Mouse (Mus musculus): ENCODE measurements around the gene Gm44965. TPM values are rescaled to one million over a fixed set of nuclear protein-coding genes. Genes with fewer than 3 reads are reported as not detected.
A peak's percentile ranks its signal among the peaks of the same experiment; 100 is the strongest.
"Not testable (repeated sequence)": the region's sequence is repeated elsewhere in the genome, so short reads cannot be mapped to it uniquely, and the experiment has no call there.

The Gm44965 gene
- polyA plus RNA-seq, 1 experiment from 2014 or later = not detected

- no peak overlapping the region for H3K9ac ChIP-seq
- no peak for ATAC-seq (ENCODE audit: low FRiP score)
- 83% methylated on average over 3 of the region's 3 CpGs for WGBS
Measured at GRCm38 (mm10) chr6:48610657-48611056, 16.9 kb downstream of the Gm44965 start.

GRCm38 (mm10) chr6:48613464-48613863 is 19.7 kb downstream of the Gm44965 start:
- Histone ChIP-seq H3K27ac (no peak overlapping the region), H3K27me3 (no peaks in the 10 kb centered on the region), H3K9me3 (replicated peaks) (no peaks in the 10 kb centered on the region), H3K4me3 (no peak overlapping the region), H3K4me2 (replicated peaks) (no peak overlapping the region), H3K36me3 (peaks cover 38% of the 10 kb centered on the region), H3K9ac (no peak overlapping the region), H3K4me1 (0 out of 2 replicates have a peak, but pooled peaks cover 3% of the 10 kb centered on the region)
- 90% methylated on average over 4 of the region's 4 CpGs for WGBS
- ATAC-seq (ENCODE audit: low FRiP score) = no peak

More at GRCm38 (mm10) chr6:48610657-48611056, 16.9 kb downstream of the Gm44965 start:
- Histone ChIP-seq H3K9me3 (replicated peaks) (no peaks in the 10 kb centered on the region), H3K36me3 (peaks cover 31% of the 10 kb centered on the region), H3K27me3 (no peaks in the 10 kb centered on the region), H3K4me3 (no peak overlapping the region), H3K27ac (no peak overlapping the region), H3K4me1 (0 out of 2 replicates have a peak, but pooled peaks cover 3% of the 10 kb centered on the region), H3K4me2 (replicated peaks) (no peak overlapping the region)

- no peak for ATAC-seq (ENCODE audit: low FRiP score)
- Histone ChIP-seq H3K9me3 (replicated peaks) (no peaks in the 10 kb centered on the region), H3K27ac (no peak overlapping the region), H3K27me3 (no peaks in the 10 kb centered on the region), H3K9ac (no peak overlapping the region), H3K36me3 (peaks cover 46% of the 10 kb centered on the region), H3K4me3 (no peak overlapping the region), H3K4me1 (no peaks in the 10 kb centered on the region), H3K4me2 (replicated peaks) (no peak overlapping the region)
- 94% methylated on average over 5 of the region's 5 CpGs for WGBS
Measured at GRCm38 (mm10) chr6:48614756-48615155, 21.0 kb downstream of the Gm44965 start.

- H3K4me1 ChIP-seq = no peaks in the 10 kb centered on the region
- no peaks in the 10 kb centered on the region for H3K27me3 ChIP-seq
- no peak overlapping the region for H3K9ac ChIP-seq
- H3K36me3 ChIP-seq = peaks cover 42% of the 10 kb centered on the region
- 94% methylated on average over 30 of the region's 30 CpGs for WGBS
- H3K9me3 ChIP-seq (replicated peaks) = no peaks in the 10 kb centered on the region
- no peak for ATAC-seq (ENCODE audit: low FRiP score)
- no peak overlapping the region for H3K4me3 ChIP-seq
- no peak overlapping the region for H3K4me2 ChIP-seq (replicated peaks)
- no peak overlapping the region for H3K27ac ChIP-seq
Measured at GRCm38 (mm10) chr6:48620031-48620430, 26.3 kb downstream of the Gm44965 start.

DNA sequence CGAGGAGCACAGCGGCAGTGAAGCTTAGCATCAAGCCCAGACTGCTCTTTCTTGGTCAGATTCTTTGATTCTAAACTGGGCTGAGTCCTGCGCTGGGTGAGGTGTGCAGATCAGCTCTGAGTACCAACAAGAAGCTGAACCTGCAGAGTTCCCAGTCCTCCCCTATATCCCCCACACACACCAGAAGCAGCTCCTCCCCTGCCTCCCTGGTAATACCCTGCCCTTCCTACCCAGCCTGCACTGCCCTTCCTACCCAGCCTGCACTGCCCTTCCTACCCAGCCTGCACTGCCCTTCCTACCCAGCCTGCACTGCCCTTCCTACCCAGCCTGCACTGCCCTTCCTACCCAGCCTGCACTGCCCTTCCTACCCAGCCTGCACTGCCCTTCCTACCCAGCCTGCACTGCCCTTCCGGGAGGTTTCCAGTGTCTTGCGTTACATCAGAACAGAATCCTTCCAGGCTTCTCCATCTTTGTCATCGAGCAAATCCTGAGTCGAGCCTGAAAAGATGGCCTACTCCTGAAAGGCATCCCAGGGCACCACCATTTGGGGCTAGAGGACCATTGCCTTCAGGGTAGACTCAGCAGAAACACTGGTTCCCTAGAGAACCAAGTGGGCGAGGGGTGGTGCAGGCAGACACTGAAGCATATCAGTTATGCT is 28.6 kb downstream of the Gm44965 start:
- ATAC-seq (ENCODE audit: low FRiP score); H3K4me2 ChIP-seq (replicated peaks); H3K27ac ChIP-seq; H3K4me3 ChIP-seq; H3K4me1 ChIP-seq; H3K9me3 ChIP-seq (replicated peaks); H3K9ac ChIP-seq: not testable (repeated sequence)
- WGBS = 80% methylated on average over 8 of the region's 8 CpGs
- H3K27me3 ChIP-seq = peaks cover 18% of the 10 kb centered on the region
- H3K36me3 ChIP-seq = peaks cover 31% of the 10 kb centered on the region

GRCm38 (mm10) chr6:48623460-48623859 is 29.7 kb downstream of the Gm44965 start:
- H3K9ac ChIP-seq = no peak overlapping the region
- H3K36me3 ChIP-seq = peaks cover 31% of the 10 kb centered on the region
- no peak overlapping the region for H3K4me3 ChIP-seq
- ATAC-seq (ENCODE audit: low FRiP score) = no peak
- 43% methylated on average over 1 of the region's 1 CpGs for WGBS
- H3K4me2 ChIP-seq (replicated peaks) = no peak overlapping the region
- no peak overlapping the region for H3K27ac ChIP-seq
- peaks cover 12% of the 10 kb centered on the region; the same call in 1 of the 2 replicates for H3K4me1 ChIP-seq
- H3K27me3 ChIP-seq = peaks cover 30% of the 10 kb centered on the region
- no peaks in the 10 kb centered on the region for H3K9me3 ChIP-seq (replicated peaks)

GRCm38 (mm10) chr6:48626464-48626863 is 32.7 kb downstream of the Gm44965 start, which contains the start of gene AI854703:
TSS of gene AI854703 (plus strand) at chr6:48626764.
- Histone ChIP-seq H3K4me1 (peaks cover 22% of the 10 kb centered on the region), H3K4me3 (peak within 1 kb of the TSS; percentile 39), H3K9me3 (replicated peaks) (no peaks in the 10 kb centered on the region), H3K27ac (no peak within 1 kb of the TSS), H3K27me3 (peaks cover 53% of the 10 kb centered on the region), H3K4me2 (replicated peaks) (peak within 1 kb of the TSS; percentile 74), H3K9ac (peak within 1 kb of the TSS; percentile 42), H3K36me3 (peaks cover 6% of the 10 kb centered on the region; the same call in 1 of the 2 replicates)
- ATAC-seq (ENCODE audit: low FRiP score) = no peak
- whole genome bisulfite sequencing = 32% methylated on average over 8 of the region's 8 CpGs

GRCm38 (mm10) chr6:48626984-48627383 is 33.2 kb downstream of the Gm44965 start:
- H3K27ac ChIP-seq = no peak overlapping the region

GRCm38 (mm10) chr6:48627511-48627924 is 33.8 kb downstream of the Gm44965 start:
- WGBS = 8% methylated on average over 7 of the region's 7 CpGs
- Histone ChIP-seq H3K4me3 (peak overlapping the region; percentile 39), H3K36me3 (no peaks in the 10 kb centered on the region), H3K27ac (no peak overlapping the region), H3K27me3 (peaks cover 54% of the 10 kb centered on the region), H3K4me1 (peaks cover 22% of the 10 kb centered on the region), H3K9me3 (replicated peaks) (no peaks in the 10 kb centered on the region), H3K4me2 (replicated peaks) (peak overlapping the region; percentile 74), H3K9ac (peak overlapping the region; percentile 42)
- ATAC-seq (ENCODE audit: low FRiP score) = no peak

More at GRCm38 (mm10) chr6:48626984-48627383, 33.2 kb downstream of the Gm44965 start:
- peaks cover 22% of the 10 kb centered on the region for H3K4me1 ChIP-seq
- peak overlapping the region; percentile 39 for H3K4me3 ChIP-seq
- H3K9ac ChIP-seq = peak overlapping the region; percentile 42
- H3K36me3 ChIP-seq = 0 out of 2 replicates have a peak, but pooled peaks cover 1% of the 10 kb centered on the region
- no peaks in the 10 kb centered on the region for H3K9me3 ChIP-seq (replicated peaks)
- H3K27me3 ChIP-seq = peaks cover 54% of the 10 kb centered on the region
- H3K4me2 ChIP-seq (replicated peaks) = peak overlapping the region; percentile 74
- no peak for ATAC-seq (ENCODE audit: low FRiP score)
- WGBS = under 1% methylated on average over 32 of the region's 32 CpGs

DNA sequence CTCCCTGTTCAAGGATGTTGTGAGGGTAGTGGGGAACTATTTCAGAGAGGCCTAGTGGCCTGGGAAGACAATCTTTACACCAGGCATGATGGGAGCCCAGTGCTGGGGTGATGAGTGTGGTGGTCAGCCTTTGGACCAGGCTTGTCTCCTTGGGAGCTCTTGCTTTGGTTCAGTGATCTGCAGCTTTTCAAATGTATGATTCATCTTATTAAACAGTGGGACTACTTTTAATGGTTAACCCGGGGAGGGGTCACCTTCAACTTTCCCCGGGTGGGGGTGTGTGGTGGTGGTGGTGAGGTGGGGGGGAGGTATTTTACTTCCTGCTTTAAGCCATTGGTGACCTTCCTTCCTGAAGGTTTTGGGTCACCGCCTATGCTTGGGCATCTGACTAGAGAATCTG is 34.6 kb downstream of the Gm44965 start:
- no peak for ATAC-seq (ENCODE audit: low FRiP score)
- WGBS = 66% methylated on average over 3 of the region's 3 CpGs
- Histone ChIP-seq H3K9me3 (replicated peaks) (no peaks in the 10 kb centered on the region), H3K4me3 (no peak overlapping the region), H3K4me1 (peaks cover 22% of the 10 kb centered on the region), H3K27ac (no peak overlapping the region), H3K36me3 (no peaks in the 10 kb centered on the region), H3K9ac (no peak overlapping the region), H3K27me3 (peaks cover 54% of the 10 kb centered on the region), H3K4me2 (replicated peaks) (no peak overlapping the region)

DNA sequence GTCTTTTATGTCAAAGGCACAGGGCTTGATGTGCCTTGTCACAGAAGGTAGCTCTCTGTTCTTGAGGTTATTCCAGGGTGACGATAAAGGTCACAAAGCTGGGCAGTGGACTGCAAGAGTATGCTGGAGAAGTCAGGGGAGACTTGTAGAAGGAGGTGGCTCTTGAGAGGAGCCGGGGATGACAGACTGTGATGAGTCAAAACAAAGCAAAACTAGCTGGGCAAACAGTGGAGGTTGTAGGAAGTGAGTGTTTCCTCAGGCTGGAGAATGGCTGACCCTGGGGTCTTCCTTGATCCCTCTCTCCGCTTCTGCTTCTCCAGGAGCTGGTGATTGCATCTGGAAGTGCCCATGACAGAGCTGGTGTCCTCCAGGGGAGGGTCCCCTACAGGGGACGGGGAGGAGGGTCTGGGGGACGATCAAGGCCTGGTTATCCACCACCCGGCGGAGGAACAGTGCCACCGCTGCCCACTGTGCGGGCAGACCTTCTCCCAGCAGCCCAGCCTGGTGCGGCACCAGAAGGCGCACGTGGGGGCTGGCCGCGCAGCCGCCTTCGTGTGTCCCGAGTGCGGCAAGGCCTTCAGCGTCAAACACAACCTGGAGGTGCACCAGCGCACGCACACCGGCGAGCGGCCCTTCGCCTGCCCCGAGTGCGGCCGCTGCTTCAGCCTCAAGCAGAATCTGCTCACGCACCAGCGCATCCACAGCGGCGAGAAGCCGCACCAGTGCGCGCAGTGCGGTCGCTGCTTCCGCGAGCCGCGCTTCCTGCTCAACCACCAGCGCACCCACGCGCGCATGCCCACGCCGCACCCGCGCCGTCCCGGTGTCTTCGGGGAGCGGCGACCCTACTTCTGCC is 35.3 kb downstream of the Gm44965 start:
- 0 out of 2 replicates have a peak overlapping the region, but pooled peaks have one; percentile 25 for H3K27ac ChIP-seq
- 8% methylated on average over 54 of the region's 54 CpGs for WGBS
- H3K4me2 ChIP-seq (replicated peaks) = peak overlapping the region; percentile 61
- peaks cover 54% of the 10 kb centered on the region for H3K27me3 ChIP-seq
- H3K9me3 ChIP-seq (replicated peaks) = no peaks in the 10 kb centered on the region
- no peaks in the 10 kb centered on the region for H3K36me3 ChIP-seq
- peak overlapping the region; percentile 37 for H3K4me3 ChIP-seq
- peak overlapping the region; percentile 65 for H3K9ac ChIP-seq
- ATAC-seq (ENCODE audit: low FRiP score) = peak; percentile 57
- peaks cover 22% of the 10 kb centered on the region for H3K4me1 ChIP-seq

DNA sequence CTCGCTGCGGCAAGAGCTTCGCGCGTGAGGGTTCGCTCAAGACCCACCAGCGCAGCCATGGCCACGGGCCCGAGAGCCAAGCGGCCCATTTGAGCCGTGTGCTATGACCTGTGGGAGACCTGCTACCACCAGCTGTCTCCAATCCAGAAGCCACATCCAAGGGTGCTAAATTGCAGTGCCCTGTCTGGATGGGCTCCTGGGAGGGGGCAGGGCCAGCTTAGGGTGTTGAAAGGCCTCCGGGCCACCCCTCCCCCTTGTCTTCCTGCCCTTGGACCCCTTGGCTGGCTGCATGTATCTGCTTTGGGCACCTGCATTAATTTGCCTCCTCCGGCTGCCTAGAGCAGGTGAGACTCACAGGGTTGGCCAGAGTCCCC is 35.9 kb downstream of the Gm44965 start:
- no peaks in the 10 kb centered on the region for H3K36me3 ChIP-seq
- no peak overlapping the region for H3K27ac ChIP-seq
- H3K9me3 ChIP-seq (replicated peaks) = no peaks in the 10 kb centered on the region
- ATAC-seq (ENCODE audit: low FRiP score) = peak; percentile 29
- peak overlapping the region; percentile 61 for H3K4me2 ChIP-seq (replicated peaks)
- H3K4me3 ChIP-seq = peak overlapping the region; percentile 37
- peaks cover 22% of the 10 kb centered on the region for H3K4me1 ChIP-seq
- peaks cover 54% of the 10 kb centered on the region for H3K27me3 ChIP-seq
- 29% methylated on average over 13 of the region's 13 CpGs for WGBS
- peak overlapping the region; percentile 65 for H3K9ac ChIP-seq
